Mouse (Mus musculus) thymus, postnatal 0 days (tissue): ENCODE data around the gene Als2cr12. TPM values are rescaled to one million over a fixed set of nuclear protein-coding genes. Genes with fewer than 3 reads are reported as not detected.
"Not testable (repeated sequence)": the region's sequence is repeated elsewhere in the genome, so short reads cannot be mapped to it uniquely, and the experiment has no call there.

Experiments
- DNase-seq: peaks from one replicate; pipeline ENCODE4 v3.0.0-alpha.2; 2015; ENCODE audit warnings: low spot score
- polyA plus RNA-seq: library from polyadenylated mRNA; unstranded; fragments of >200 nt; fragmentation: Nextera tagmentation; extraction: Ambion mirVana; gene quantifications from 2 replicates; pipeline ENCODE4 v1.2.1, GENCODE M21; 2015

Als2cr12 gene
- polyA plus RNA-seq, 1 experiment from 2014 or later, result 0.35 TPM

DNA sequence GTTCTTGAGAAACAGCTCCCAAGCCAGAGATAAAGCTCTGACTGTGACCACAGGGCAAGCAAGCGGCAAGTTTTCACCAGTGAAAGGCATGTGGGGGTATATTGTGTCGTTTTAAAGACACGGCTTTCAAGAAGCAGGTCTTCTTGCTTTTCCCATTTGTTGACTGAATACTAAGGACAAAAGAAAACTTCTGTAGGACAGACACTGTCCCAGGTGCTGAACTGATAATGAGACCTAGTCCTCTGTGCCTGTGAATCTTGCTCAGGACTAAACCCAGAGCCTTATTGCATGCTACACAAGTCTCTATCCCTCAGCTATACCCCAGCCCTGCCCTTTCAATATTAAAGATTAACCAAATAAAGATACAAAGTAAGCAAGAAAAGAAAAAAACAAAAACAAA is 79.6 kb downstream of the Als2cr12 start:
- no peak for DNase-seq

DNA sequence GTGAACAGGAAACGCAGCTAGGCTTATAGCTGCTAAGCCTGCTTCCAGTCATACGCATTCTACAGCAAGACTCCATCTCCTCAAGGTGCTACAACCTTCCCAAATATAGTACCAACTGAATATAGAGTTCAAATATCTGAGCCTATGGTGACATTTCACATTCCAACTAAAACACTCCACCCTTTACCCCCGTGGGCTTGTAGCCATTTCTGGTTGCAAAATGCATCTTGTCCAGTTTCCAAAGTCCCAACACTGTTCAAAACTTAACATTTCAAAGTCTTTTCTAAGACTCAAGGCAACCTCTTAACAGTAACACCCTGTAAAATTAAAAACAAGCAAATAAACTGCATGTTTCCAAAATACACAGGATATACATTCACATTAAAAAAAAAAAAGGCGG is 80.6 kb downstream of the Als2cr12 start:
- DNase-seq, result no peak

DNA sequence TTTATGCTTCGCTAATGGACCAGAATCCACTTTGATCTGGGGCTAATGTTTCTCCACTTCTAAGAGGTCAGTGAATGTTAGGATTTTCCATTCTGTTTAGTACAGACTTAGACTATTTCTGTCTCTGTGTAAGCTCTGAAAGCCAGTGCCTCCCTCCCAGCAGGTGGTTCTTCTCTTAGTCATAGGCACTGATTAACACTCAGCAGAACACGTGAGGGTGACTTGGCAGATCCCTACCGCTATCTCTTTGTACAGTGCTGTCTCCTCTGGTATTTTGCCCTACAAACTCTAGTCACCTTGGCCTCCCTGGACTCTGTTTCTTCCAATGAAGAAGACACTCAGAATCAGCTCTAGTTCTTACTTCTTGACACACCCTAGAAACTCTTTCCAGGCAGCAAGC is 81.4 kb downstream of the Als2cr12 start:
- no peak for DNase-seq

DNA sequence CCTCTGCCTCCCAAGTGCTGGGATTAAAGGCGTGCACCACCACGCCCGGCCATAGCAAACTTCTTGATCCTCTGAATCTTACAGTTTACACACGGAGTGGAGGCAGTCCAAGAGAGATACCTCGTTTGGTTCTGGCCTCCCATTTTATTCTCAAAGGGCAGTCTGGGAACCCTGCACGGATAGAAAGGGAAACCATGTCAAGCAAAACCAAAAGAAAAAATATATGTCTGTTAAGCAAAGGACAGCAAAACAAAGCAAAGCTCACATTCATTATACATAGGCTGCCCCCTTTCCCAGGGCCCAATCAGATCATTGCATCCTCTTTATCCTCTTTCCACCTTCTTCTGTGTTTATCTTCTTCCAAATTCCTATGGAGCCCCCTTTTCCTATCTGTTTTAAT is 82.0 kb downstream of the Als2cr12 start:
- peak; percentile 16 for DNase-seq

DNA sequence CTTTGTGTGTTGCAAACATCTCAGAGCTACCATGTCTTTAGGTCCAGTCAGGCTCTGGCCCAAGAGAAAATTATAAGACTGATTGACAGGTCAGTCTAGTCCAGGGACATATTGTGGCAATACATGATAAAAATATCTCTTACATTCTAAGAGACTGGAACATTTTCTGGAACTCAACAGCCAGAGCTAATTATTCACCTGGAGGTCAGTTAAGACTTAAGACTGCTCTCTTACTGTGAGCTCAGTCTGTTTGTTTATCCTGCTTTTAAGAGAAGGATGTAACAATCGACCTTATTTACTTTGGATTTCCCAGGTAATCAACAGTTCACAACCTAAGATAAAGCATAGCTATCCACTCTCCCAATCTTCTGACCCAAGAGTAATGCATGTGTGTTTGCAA is 85.2 kb downstream of the Als2cr12 start:
- DNase-seq, result no peak

DNA sequence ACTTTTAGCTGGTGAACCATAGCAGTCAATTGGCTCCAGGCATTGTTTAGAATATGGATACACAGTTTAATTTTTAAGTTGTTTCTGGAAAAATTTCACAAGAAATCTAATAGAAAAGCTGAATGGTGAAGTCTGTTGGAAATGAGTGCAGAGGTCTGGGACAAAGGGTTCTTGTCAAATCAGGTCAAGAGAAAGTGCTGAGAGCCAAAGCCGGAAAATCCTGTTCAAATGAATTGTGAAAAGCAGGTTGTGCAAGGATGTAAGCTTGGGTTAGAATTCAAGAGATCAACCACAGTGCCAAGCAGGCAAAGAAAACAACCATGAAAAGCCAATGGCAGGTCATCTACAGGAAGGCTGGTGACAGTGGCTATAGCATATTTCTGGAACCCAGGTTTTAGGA is 85.6 kb downstream of the Als2cr12 start:
- DNase-seq, result no peak

DNA sequence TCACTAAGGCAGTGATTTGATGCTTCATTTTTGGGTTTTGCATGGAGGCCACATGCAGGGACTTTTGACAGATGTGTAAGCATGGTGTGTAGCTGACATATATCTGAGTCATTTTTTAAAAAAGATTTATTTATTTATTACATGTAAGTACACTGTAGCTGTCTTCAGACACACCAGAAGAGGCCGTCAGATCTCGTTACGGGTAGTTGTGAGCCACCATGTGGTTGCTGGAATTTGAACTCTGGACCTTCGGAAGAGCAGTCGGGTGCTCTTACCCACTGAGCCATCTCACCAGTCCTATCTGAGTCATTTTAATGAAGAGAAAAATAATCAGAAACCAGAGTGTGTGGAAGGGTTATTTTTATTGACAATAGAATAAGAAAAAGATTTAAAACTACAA is 86.2 kb downstream of the Als2cr12 start:
- DNase-seq, result not testable (repeated sequence)

DNA sequence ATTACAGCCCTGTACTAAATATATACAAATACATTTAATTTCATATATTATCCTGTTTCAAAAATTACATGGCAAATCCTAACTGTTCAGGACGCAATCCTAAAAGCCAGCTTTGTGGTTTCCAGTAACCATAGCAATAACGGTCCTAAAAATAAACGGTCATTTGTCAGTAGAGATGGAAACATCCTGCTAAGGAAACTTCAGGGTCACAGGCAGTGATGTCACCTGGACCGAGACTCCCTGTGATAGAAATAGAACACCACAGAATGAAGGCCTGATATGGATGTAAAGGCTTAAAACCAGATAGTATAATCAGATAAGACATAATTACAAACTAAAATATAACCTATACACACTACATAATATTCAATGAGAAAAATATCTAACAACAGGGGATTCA is 92.1 kb downstream of the Als2cr12 start:
- no peak for DNase-seq

DNA sequence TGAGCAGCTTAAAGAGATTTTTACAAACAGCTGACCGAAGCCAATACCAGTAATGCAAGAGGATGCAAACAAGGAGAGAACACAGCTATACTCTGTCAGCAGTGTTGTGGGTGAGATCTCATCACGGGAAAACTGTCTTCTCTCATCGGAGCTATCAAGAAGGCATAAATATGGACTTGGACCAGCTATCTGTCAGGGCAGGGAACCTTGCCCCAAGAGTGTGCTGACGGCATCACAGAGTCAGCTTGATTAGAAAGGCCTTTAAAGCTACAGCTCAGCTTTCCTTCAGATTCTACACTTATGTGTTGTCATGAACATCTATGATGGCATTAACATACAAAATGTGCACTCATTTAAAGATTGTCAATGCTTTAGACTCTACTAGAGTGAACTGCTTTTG is 93.1 kb downstream of the Als2cr12 start:
- no peak for DNase-seq

Other genes starting within 250 kb of the Als2cr12 start
- 32.9 and 36.5 TPM in 2 replicates for gene Orc2, start 190.9 kb downstream of the Als2cr12 start, polyA plus RNA-seq
- gene Fam126b, start 109.7 kb downstream of the Als2cr12 start, polyA plus RNA-seq, result 6.7 and 7.3 TPM in 2 replicates
- 276 and 280 TPM in 2 replicates for gene Ndufb3, start 109.6 kb downstream of the Als2cr12 start, polyA plus RNA-seq
- gene Cflar, start 15.5 kb upstream of the Als2cr12 start, polyA plus RNA-seq, result 99.4 and 118 TPM in 2 replicates
- 56.4 and 67.7 TPM in 2 replicates for gene Casp8, start 99.4 kb upstream of the Als2cr12 start, polyA plus RNA-seq